Mouse (Mus musculus) liver, embryonic 14.5 days (tissue): ENCODE measurements around the gene Kynu. TPM values are rescaled to one million over a fixed set of nuclear protein-coding genes. Genes with fewer than 3 reads are reported as not detected.

Experiments
- ATAC-seq: fragments of 200-750 bp; cut with Nextera tagmentation; 2 replicates; pipeline ENCODE4 v1.8.0; 2017; ENCODE audit warnings: moderate number of reproducible peaks, mild to moderate bottlenecking, moderate library complexity; ENCODE audit not compliant: insufficient read depth
- DNase-seq, 3 experiments: peaks; one replicate each; pipeline ENCODE4 v3.0.0-alpha.2; 2012 to 2013; ENCODE audit warnings: low read depth in 3 of 3, low spot score in 3 of 3
- H3K27ac ChIP-seq: fragments of 300-500 bp; sonication (generic); 2 replicates; pipeline ENCODE4 v1.5.1; 2014; ENCODE audit warnings: moderate library complexity, mild to moderate bottlenecking, control low read depth, inconsistent platforms
- H3K27me3 ChIP-seq: fragments of 300-500 bp; sonication (generic); 2 replicates; pipeline ENCODE4 v1.6.1; 2014; ENCODE audit warnings: mild to moderate bottlenecking, low read length, moderate library complexity; ENCODE audit not compliant: control insufficient read depth, insufficient read depth
- H3K36me3 ChIP-seq: fragments of 300-500 bp; sonication (generic); replicated peaks from 2 replicates; pipeline ENCODE4 v1.6.1; 2014; ENCODE audit warnings: low read depth; ENCODE audit not compliant: control insufficient read depth, insufficient read depth
- H3K4me1 ChIP-seq, 2 experiments: fragments of 200-500 bp in 1 of 2; fragments of 300-500 bp in 1 of 2; sonication (generic) in 1 of 2; replicated peaks; 2 replicates each; pipeline ENCODE4 v1.6.1; 2012 to 2014; ENCODE audit warnings: antibody characterized with exemption in 1 of 2, inconsistent platforms in 1 of 2, low read length in 1 of 2; ENCODE audit not compliant: control insufficient read depth in 2 of 2, insufficient read depth in 2 of 2
- H3K4me2 ChIP-seq: fragments of 300-500 bp; sonication (generic); 2 replicates; pipeline ENCODE4 v1.6.1; 2014; ENCODE audit warnings: low read depth, mild to moderate bottlenecking, control low read depth, moderate library complexity
- H3K4me3 ChIP-seq, 2 experiments: fragments of 200-500 bp in 1 of 2; fragments of 300-500 bp in 1 of 2; sonication (generic) in 1 of 2; 2 replicates each; pipeline ENCODE4 v1.5.1; 2012 to 2014; ENCODE audit warnings: low read depth in 2 of 2, low read length in 2 of 2, mild to moderate bottlenecking in 2 of 2, control low read depth in 1 of 2, inconsistent platforms in 1 of 2, moderate library complexity in 1 of 2; ENCODE audit not compliant: insufficient read depth in 1 of 2
- H3K9ac ChIP-seq: fragments of 300-500 bp; sonication (generic); replicated peaks from 2 replicates; pipeline ENCODE4 v1.6.1; 2014; ENCODE audit warnings: mild to moderate bottlenecking, control low read depth, moderate library complexity
- H3K9me3 ChIP-seq: fragments of 300-500 bp; sonication (generic); 2 replicates; pipeline ENCODE4 v1.6.1; 2016; ENCODE audit warnings: low read length, mixed read lengths; ENCODE audit not compliant: control insufficient read depth
- CTCF ChIP-seq: IDR thresholded peaks from 2 replicates; pipeline ENCODE4 v1.5.1; 2016; ENCODE audit warnings: antibody characterized with exemption, low read depth, control low read depth
- EP300 ChIP-seq: IDR thresholded peaks from 2 replicates; pipeline ENCODE4 v1.6.1; 2016; ENCODE audit warnings: antibody characterized with exemption, low read depth
- WGBS: fragments of 180-500 bp; shearing (Covaris S2); extraction: QIAGEN DNeasy Blood & Tissue Kit; methylation state at CpG from one replicate; pipeline ENCODE4 v1.1.7; 2014; ENCODE audit not compliant: insufficient replicate concordance; 5-methylcytosine and 5-hydroxymethylcytosine counted together
- polyA plus RNA-seq, 2 experiments: library from polyadenylated mRNA; depleted of rRNA in 1 of 2; stranded (reverse) in 1 of 2; unstranded in 1 of 2; fragments of >200 nt; fragmentation: Nextera tagmentation in 1 of 2; extraction: Ambion mirVana in 1 of 2; gene quantifications; 2 replicates each; pipeline versions ENCODE4 v1.2.1 to v1.2.3; 2012 to 2014

Kynu gene
- polyA plus RNA-seq, 2 experiments: 2.4 to 3.3 TPM

DNA sequence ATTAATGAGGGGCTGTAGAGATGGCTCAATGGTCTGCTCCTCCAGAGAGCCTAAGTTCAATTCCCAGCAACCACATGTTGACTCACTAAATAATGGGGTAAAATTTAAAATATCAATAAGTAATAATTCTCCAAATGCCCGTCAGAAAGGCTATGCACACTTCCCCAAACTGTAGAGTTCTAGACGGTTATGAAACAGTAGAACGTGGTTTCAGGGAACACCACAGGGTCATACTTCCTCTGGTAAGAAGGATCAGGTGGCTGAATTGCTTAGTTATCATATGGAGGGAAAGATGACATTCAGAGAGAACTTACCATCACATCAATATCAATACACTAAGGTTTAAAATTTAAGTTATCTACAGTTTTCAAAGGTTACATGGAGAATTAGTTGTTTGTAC, 6.1 kb downstream of the Kynu start:
- 28% methylated on average over 3 of the region's 3 CpGs for WGBS
- H3K27ac ChIP-seq: no peak overlapping the region
- ATAC-seq: no peak
- H3K27me3 ChIP-seq: no peaks in the 10 kb centered on the region
- H3K9me3 ChIP-seq: no peaks in the 10 kb centered on the region
- H3K36me3 ChIP-seq: no peaks in the 10 kb centered on the region
- no peak for TF ChIP-seq CTCF
- no peak for TF ChIP-seq EP300
- no peak overlapping the region for H3K4me3 ChIP-seq
- H3K4me2 ChIP-seq: no peak overlapping the region
- H3K4me1 ChIP-seq: 0 out of 4 replicates have a peak, but pooled peaks cover 0 to 1% of the 10 kb centered on the region in 2 experiments
- no peak overlapping the region for H3K9ac ChIP-seq
- no peak for DNase-seq

DNA sequence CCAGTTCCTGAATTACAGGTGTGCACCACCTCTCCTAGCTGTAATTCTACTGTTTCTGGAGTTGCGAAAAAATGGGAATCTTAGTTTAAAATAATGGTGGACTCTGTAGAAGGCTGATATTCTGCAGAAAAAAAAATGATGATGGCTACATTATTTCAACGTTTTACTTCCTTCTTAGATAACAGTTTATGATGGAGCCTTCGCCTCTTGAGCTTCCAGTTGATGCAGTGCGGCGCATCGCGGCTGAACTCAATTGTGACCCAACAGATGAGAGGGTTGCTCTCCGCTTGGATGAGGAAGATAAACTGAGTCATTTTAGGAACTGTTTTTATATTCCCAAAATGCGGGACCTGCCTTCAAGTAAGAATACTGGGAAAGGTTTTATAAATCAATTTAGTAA, 7.7 kb downstream of the Kynu start:
- no peak overlapping the region for H3K9ac ChIP-seq
- no peaks in the 10 kb centered on the region for H3K9me3 ChIP-seq
- H3K27me3 ChIP-seq: no peaks in the 10 kb centered on the region
- H3K36me3 ChIP-seq: no peaks in the 10 kb centered on the region
- no peak overlapping the region for H3K4me2 ChIP-seq
- TF ChIP-seq EP300 (no peak), CTCF (no peak)
- H3K4me1 ChIP-seq: no peaks in the 10 kb centered on the region
- ATAC-seq (no peak), DNase-seq (no peak)
- H3K4me3 ChIP-seq: no peak overlapping the region
- 74% methylated on average over 9 of the region's 9 CpGs for WGBS
- H3K27ac ChIP-seq: no peak overlapping the region

DNA sequence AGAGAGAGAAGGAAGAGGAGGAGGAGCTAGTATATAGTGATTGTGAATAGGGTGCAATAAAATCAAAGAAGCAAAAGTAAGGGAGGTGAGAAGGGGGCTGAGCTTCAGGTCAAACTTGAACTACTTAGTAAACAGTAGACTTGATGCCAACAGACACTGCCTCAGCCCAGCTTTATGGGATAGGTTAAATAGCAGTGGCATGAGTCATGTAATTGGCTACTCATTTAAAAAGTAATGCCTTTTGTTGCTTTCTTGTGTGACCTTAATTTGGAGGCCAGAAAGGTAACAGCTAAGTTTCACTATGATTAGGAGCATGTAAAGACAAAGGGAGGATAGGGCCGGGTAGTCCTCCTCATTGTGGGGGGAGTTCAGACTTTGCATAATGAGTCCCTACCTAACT, 13.3 kb downstream of the Kynu start:
- 52% methylated on average over 1 of the region's 1 CpGs for WGBS
- no peaks in the 10 kb centered on the region for H3K4me1 ChIP-seq
- H3K27ac ChIP-seq: no peak overlapping the region
- H3K27me3 ChIP-seq: no peaks in the 10 kb centered on the region
- no peaks in the 10 kb centered on the region for H3K9me3 ChIP-seq
- H3K4me3 ChIP-seq: no peak overlapping the region
- TF ChIP-seq CTCF (no peak), EP300 (no peak)
- no peaks in the 10 kb centered on the region for H3K36me3 ChIP-seq
- no peak overlapping the region for H3K4me2 ChIP-seq
- no peak for ATAC-seq
- no peak for DNase-seq
- H3K9ac ChIP-seq: no peak overlapping the region

DNA sequence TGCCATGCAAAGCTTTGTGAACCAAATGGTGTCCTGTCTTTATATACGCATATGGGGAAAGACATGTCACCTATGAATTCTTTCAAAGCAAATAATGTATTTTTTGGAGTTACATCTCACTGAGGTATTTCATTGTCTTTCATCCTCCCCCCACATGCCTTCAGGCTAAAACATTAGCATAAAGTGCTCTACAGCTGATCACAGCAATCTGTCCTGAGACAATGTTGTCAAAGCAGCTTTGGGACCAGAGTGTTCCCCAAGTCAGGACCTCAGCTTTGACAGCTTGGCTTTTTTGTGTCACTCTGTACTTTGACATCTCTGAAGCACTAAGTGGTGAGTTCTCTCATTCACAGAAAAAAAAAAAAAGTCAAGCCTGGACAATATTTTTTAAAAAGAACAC, 18.4 kb downstream of the Kynu start:
- ATAC-seq (no peak), DNase-seq (no peak)
- Histone ChIP-seq H3K9ac (no peak overlapping the region), H3K36me3 (no peaks in the 10 kb centered on the region), H3K27ac (no peak overlapping the region), H3K27me3 (no peaks in the 10 kb centered on the region), H3K4me1 (no peaks in the 10 kb centered on the region), H3K9me3 (no peaks in the 10 kb centered on the region), H3K4me3 (no peak overlapping the region), H3K4me2 (no peak overlapping the region)
- 74% methylated on average over 1 of the region's 1 CpGs for WGBS
- TF ChIP-seq CTCF (no peak), EP300 (no peak)

GRCm38 (mm10) chr2:43583243-43583812, 28.2 kb downstream of the Kynu start:
- no peaks in the 10 kb centered on the region for H3K4me1 ChIP-seq
- H3K9me3 ChIP-seq: no peaks in the 10 kb centered on the region
- DNase-seq: no peak
- no peak overlapping the region for H3K27ac ChIP-seq
- H3K9ac ChIP-seq: no peak overlapping the region
- ATAC-seq: no peak
- no peaks in the 10 kb centered on the region for H3K27me3 ChIP-seq
- no peak overlapping the region for H3K4me2 ChIP-seq
- H3K36me3 ChIP-seq: no peaks in the 10 kb centered on the region
- no peak for TF ChIP-seq EP300
- no peak for TF ChIP-seq CTCF
- H3K4me3 ChIP-seq: no peak overlapping the region
- 56% methylated on average over 8 of the region's 8 CpGs for WGBS
